ENCODE assay signal across 22 mouse cellular contexts in genomic region chr12:100568831-100569230, GRCm38 (mm10). TPM values are rescaled to one million over a fixed set of nuclear protein-coding genes. Genes with fewer than 3 reads are reported as not detected.
A peak's percentile ranks its signal among the peaks of the same experiment; 100 is the strongest.
DNase-seq lines count a peak whose midpoint lies in the region; ATAC-seq and TF ChIP-seq lines count a peak whose summit lies in the region.
"Had no signal": no experiment of that assay in that cellular context is flagged by ENCODE, and none has a peak within 500 bp of the region (broad histone marks: within the 10 kb centered on the region; RNA-seq: fewer than 3 reads in every experiment).

No protein-coding gene starts in this region.

- H3K4me2 ChIP-seq in forebrain, embryonic 14.5 days (ENCODE audit: low read length) = no peak overlapping the region
- no peak overlapping the region for H3K4me2 ChIP-seq in forebrain, embryonic 11.5 days (ENCODE audit: low read depth, low read length, severe bottlenecking)
- H3K4me2 ChIP-seq in kidney, embryonic 15.5 days = no peak overlapping the region
- H3K4me2 ChIP-seq: heart, embryonic 12.5 days; limb, embryonic 12.5 days; liver, embryonic 13.5 days; lung, embryonic 15.5 days; midbrain, embryonic 13.5 days had no signal

- ATAC-seq in forebrain, embryonic 14.5 days = no peak
- no peak for ATAC-seq in forebrain, embryonic 11.5 days (replicated peaks; ENCODE audit: low FRiP score)
- ATAC-seq in kidney, embryonic 15.5 days (replicated peaks; ENCODE audit: low FRiP score) = no peak
- ATAC-seq: CD4-positive, CD25-positive, alpha-beta regulatory T cell, adult 4 months; hindbrain, postnatal 0 days; midbrain, embryonic 13.5 days had no signal

- intact Hi-C loops in left cerebral cortex, postnatal 4 days (cut with DNase I) = no loop called here
- intact Hi-C loops in left cerebral cortex, adult 2 months (cut with DNase I) = loop anchor here (2.0 kb wide), 2 partner anchors 90 to 216 kb away; no protein-coding TSS in a partner anchor

- peaks cover 8% of the 10 kb centered on the region; the same call in 1 of the 2 replicates for H3K36me3 ChIP-seq in forebrain, embryonic 14.5 days (ENCODE audit: control insufficient read depth, insufficient read depth, low read length)
- H3K36me3 ChIP-seq in forebrain, embryonic 11.5 days (ENCODE audit: control insufficient read depth, insufficient read depth, low read length) = no peaks in the 10 kb centered on the region
- peaks cover 2% of the 10 kb centered on the region; the same call in 1 of the 2 replicates for H3K36me3 ChIP-seq in kidney, embryonic 15.5 days
- H3K36me3 ChIP-seq: liver, embryonic 13.5 days had no signal

- no peak overlapping the region for H3K27ac ChIP-seq in forebrain, embryonic 14.5 days (ENCODE audit: low read depth, low read length)
- no peak overlapping the region for H3K27ac ChIP-seq in forebrain, embryonic 11.5 days (ENCODE audit: low read depth, low read length)
- peak overlapping the region; percentile 87 for H3K27ac ChIP-seq in left cerebral cortex, adult 2 months
- H3K27ac ChIP-seq in kidney, embryonic 15.5 days = no peak overlapping the region
- H3K27ac ChIP-seq: hindbrain, postnatal 0 days; limb, embryonic 12.5 days; liver, embryonic 13.5 days; lung, embryonic 15.5 days; midbrain, embryonic 13.5 days; stomach, postnatal 0 days had no signal

- no peak overlapping the region for H3K9ac ChIP-seq in forebrain, embryonic 14.5 days (ENCODE audit: low read length)
- H3K9ac ChIP-seq in forebrain, embryonic 11.5 days (ENCODE audit: low read length) = no peak overlapping the region
- H3K9ac ChIP-seq in kidney, embryonic 15.5 days = no peak overlapping the region
- H3K9ac ChIP-seq: heart, embryonic 12.5 days; limb, embryonic 12.5 days; liver, embryonic 13.5 days; lung, embryonic 15.5 days; midbrain, embryonic 13.5 days had no signal

- no peaks in the 10 kb centered on the region for H3K9me3 ChIP-seq in forebrain, embryonic 14.5 days (replicated peaks; ENCODE audit: control insufficient read depth, low read length)
- no peaks in the 10 kb centered on the region for H3K9me3 ChIP-seq in forebrain, embryonic 11.5 days (ENCODE audit: control insufficient read depth, low read length)
- no peaks in the 10 kb centered on the region for H3K9me3 ChIP-seq in kidney, embryonic 15.5 days (replicated peaks)
- H3K9me3 ChIP-seq: G1E; heart, embryonic 12.5 days; limb, embryonic 12.5 days; liver, embryonic 13.5 days; lung, embryonic 15.5 days; midbrain, embryonic 13.5 days had no signal

- no peak for TF ChIP-seq CTCF in left cerebral cortex, adult 2 months (IDR thresholded peaks at IDR 0.05)

- WGBS in forebrain, embryonic 14.5 days = 75% methylated on average over 7 of the region's 7 CpGs
- 91% methylated on average over 7 of the region's 7 CpGs for whole genome bisulfite sequencing in forebrain, embryonic 11.5 days
- WGBS in kidney, embryonic 15.5 days = 81% methylated on average over 7 of the region's 7 CpGs

- DNase-seq in forebrain, embryonic 14.5 days (ENCODE audit: low spot score) = peak; percentile 12
- no peak for DNase-seq in forebrain, embryonic 11.5 days (ENCODE audit: low spot score)
- DNase-seq in left cerebral cortex, adult 11 months (ENCODE audit: low spot score) = peak; percentile 73
- no peak for DNase-seq in left cerebral cortex, postnatal 4 days
- DNase-seq in left cerebral cortex, adult 2 months (ENCODE audit: extremely low spot score in 1 of 2, low spot score in 2 of 2) = peak; percentile 40 to 49
- DNase-seq in telencephalon, adult 2 months (ENCODE audit: low read depth, low spot score) = peak; percentile 93
- DNase-seq in cerebellum, postnatal 25 days = no peak
- DNase-seq: cerebellum, postnatal 14 days; heart, postnatal 4 days; kidney, adult 11 months; kidney, postnatal 36 days; liver, embryonic 13.5 days; thymus, postnatal 25 days had no signal

- H3K4me1 ChIP-seq in forebrain, embryonic 14.5 days (ENCODE audit: control insufficient read depth, insufficient read depth, low read length) = no peaks in the 10 kb centered on the region
- no peaks in the 10 kb centered on the region for H3K4me1 ChIP-seq in forebrain, embryonic 11.5 days (replicated peaks; ENCODE audit: control insufficient read depth, insufficient read depth, low read length)
- no peaks in the 10 kb centered on the region for H3K4me1 ChIP-seq in kidney, embryonic 15.5 days
- H3K4me1 ChIP-seq: heart, embryonic 12.5 days; limb, embryonic 12.5 days; liver, embryonic 13.5 days; lung, embryonic 15.5 days; midbrain, embryonic 13.5 days had no signal

- H3K27me3 ChIP-seq in forebrain, embryonic 14.5 days (replicated peaks; ENCODE audit: control insufficient read depth, insufficient read depth, low read length) = no peaks in the 10 kb centered on the region
- H3K27me3 ChIP-seq in forebrain, embryonic 11.5 days (ENCODE audit: control insufficient read depth, insufficient read depth, low read length) = no peaks in the 10 kb centered on the region
- no peaks in the 10 kb centered on the region for H3K27me3 ChIP-seq in kidney, embryonic 15.5 days
- H3K27me3 ChIP-seq: heart, embryonic 12.5 days; limb, embryonic 12.5 days; liver, embryonic 13.5 days; lung, embryonic 15.5 days; midbrain, embryonic 13.5 days had no signal

- no peak overlapping the region for H3K4me3 ChIP-seq in forebrain, embryonic 14.5 days (ENCODE audit: low read depth, low read length)
- no peak overlapping the region for H3K4me3 ChIP-seq in forebrain, embryonic 11.5 days (ENCODE audit: low read depth, low read length)
- H3K4me3 ChIP-seq in left cerebral cortex, adult 2 months = no peak overlapping the region
- H3K4me3 ChIP-seq in kidney, embryonic 15.5 days (replicated peaks) = no peak overlapping the region
- H3K4me3 ChIP-seq: heart, embryonic 12.5 days; limb, embryonic 12.5 days; liver, embryonic 13.5 days; lung, embryonic 15.5 days; midbrain, embryonic 13.5 days had no signal

RNA-seq across cellular contexts. Expression of gene Ttc7b, which starts 48.2 kb away (rescaled TPM):
- 6.0 and 6.3 TPM in 2 replicates for polyA plus RNA-seq in forebrain, embryonic 14.5 days (2014; fragmentation: Nextera tagmentation; extraction: Ambion mirVana)
- 9.5 and 12.0 TPM in 2 replicates for polyA plus RNA-seq in forebrain, embryonic 11.5 days (2014; fragmentation: Nextera tagmentation; extraction: Ambion mirVana)
- 10 to 100 TPM; 78.9 to 85.6 TPM for total RNA-seq in left cerebral cortex, postnatal 4 days (2021)
- 100 to 1,000 TPM; 242 to 253 TPM for total RNA-seq in left cerebral cortex, adult 2 months (2021)
- polyA plus RNA-seq in kidney, embryonic 15.5 days (2015; fragmentation: Nextera tagmentation; extraction: Ambion mirVana) = 4.2 and 4.3 TPM in 2 replicates

Comparison
In these comparisons a context has a peak if more than half of its experiments do, and no peak if none do; other contexts are left out.
1. DNase-seq: peak in forebrain, embryonic 14.5 days (single experiment), left cerebral cortex, adult 11 months (single experiment), left cerebral cortex, adult 2 months (2 of 2) and telencephalon, adult 2 months (single experiment); none in forebrain, embryonic 11.5 days (single experiment), left cerebral cortex, postnatal 4 days (single experiment) and cerebellum, postnatal 25 days (0 of 2).